Mouse (Mus musculus): ENCODE data around the gene Tnxb.

DNA sequence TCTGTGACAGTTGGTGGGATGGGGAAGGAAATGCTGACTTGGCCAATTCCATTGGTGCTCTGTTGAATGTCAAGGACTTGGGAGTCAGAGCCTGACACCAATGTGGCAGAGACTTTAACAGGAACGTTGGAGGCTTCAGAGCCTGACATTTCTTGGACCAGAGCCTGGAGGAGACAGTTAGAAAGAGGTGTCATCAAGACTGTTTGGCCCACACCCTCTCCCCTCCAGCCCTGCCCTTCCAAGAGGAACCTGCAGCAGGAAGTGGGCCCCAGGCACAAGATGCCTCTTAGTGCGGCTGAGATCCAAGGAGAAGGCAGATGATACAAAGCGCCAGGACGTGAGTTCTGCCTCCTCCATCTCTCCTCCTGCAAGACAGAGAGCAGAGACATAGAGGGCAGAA, 69.9 kb downstream of the Tnxb start:
- TF ChIP-seq POLR2A (IDR thresholded peaks at IDR 0.05; ENCODE audit: control insufficient read depth, low read depth, low read length) (no peak), CTCF (IDR thresholded peaks at IDR 0.05; ENCODE audit: control insufficient read depth, insufficient read depth, insufficient replicate concordance, low read depth, low read length) (no peak)

Measured in testis, adult 2 months (tissue).